Mouse (Mus musculus) lung, postnatal 0 days (tissue): ENCODE results near the gene Rnf149. TPM values are rescaled to one million over a fixed set of nuclear protein-coding genes. Genes with fewer than 3 reads are reported as not detected.
A peak's percentile ranks its signal among the peaks of the same experiment; 100 is the strongest.

Experiments used
- ATAC-seq: fragments of 200-750 bp; cut with Nextera tagmentation; 2 replicates; pipeline ENCODE4 v1.8.0; 2017; ENCODE audit warnings: moderate library complexity
- DNase-seq: peaks from one replicate; pipeline ENCODE4 v3.0.0-alpha.2; 2016; ENCODE audit warnings: low spot score
- H3K27ac ChIP-seq: fragments of 300-500 bp; sonication (generic); 2 replicates; pipeline ENCODE4 v1.5.1; 2014; ENCODE audit warnings: antibody characterized with exemption, mild to moderate bottlenecking, low read length, mixed read lengths
- H3K27me3 ChIP-seq: fragments of 300-500 bp; sonication (generic); replicated peaks from 2 replicates; pipeline ENCODE4 v1.6.1; 2014; ENCODE audit warnings: low read length, mixed read lengths; ENCODE audit not compliant: insufficient read depth
- H3K36me3 ChIP-seq: fragments of 300-500 bp; sonication (generic); 2 replicates; pipeline ENCODE4 v1.6.1; 2014; ENCODE audit warnings: low read length, mixed read lengths; ENCODE audit not compliant: insufficient read depth
- H3K4me1 ChIP-seq: fragments of 300-500 bp; sonication (generic); 2 replicates; pipeline ENCODE4 v1.6.1; 2014; ENCODE audit warnings: antibody characterized with exemption, low read depth, low read length, mixed read lengths; ENCODE audit not compliant: insufficient read depth
- H3K4me2 ChIP-seq: fragments of 300-500 bp; sonication (generic); replicated peaks from 2 replicates; pipeline ENCODE4 v1.6.1; 2014; ENCODE audit warnings: low read depth, mild to moderate bottlenecking, low read length, moderate library complexity, mixed read lengths
- H3K4me3 ChIP-seq: fragments of 300-500 bp; sonication (generic); 2 replicates; pipeline ENCODE4 v1.5.1; 2014; ENCODE audit warnings: low read depth, low read length
- H3K9ac ChIP-seq: fragments of 300-500 bp; sonication (generic); replicated peaks from 2 replicates; pipeline ENCODE4 v1.6.1; 2014; ENCODE audit warnings: low read depth, mild to moderate bottlenecking
- H3K9me3 ChIP-seq: fragments of 300-500 bp; sonication (generic); 2 replicates; pipeline ENCODE4 v1.6.1; 2016; ENCODE audit warnings: low read length, mixed read lengths
- CTCF ChIP-seq: IDR thresholded peaks from 2 replicates; pipeline ENCODE4 v1.5.1; 2016; ENCODE audit warnings: antibody characterized with exemption, mild to moderate bottlenecking
- EP300 ChIP-seq: IDR thresholded peaks from 2 replicates; pipeline ENCODE4 v1.6.1; 2016; ENCODE audit warnings: antibody characterized with exemption, mild to moderate bottlenecking, control low read depth
- WGBS: fragments of 180-500 bp; shearing (Covaris S2); extraction: QIAGEN DNeasy Blood & Tissue Kit; methylation state at CpG from one replicate; pipeline ENCODE4 v1.1.7; 2014; 5-methylcytosine and 5-hydroxymethylcytosine counted together
- polyA plus RNA-seq: library from polyadenylated mRNA; unstranded; fragments of >200 nt; fragmentation: Nextera tagmentation; extraction: Ambion mirVana; gene quantifications from 2 replicates; pipeline ENCODE4 v1.2.1, GENCODE M21; 2015

Gene Rnf149
- polyA plus RNA-seq, 1 experiment from 2014 or later = 25.1 TPM

GRCm38 (mm10) chr1:39549831-39550230 lies 27.4 kb downstream of the Rnf149 start:
- Histone ChIP-seq H3K9ac (no peak overlapping the region), H3K4me2 (no peak overlapping the region), H3K4me1 (no peaks in the 10 kb centered on the region), H3K36me3 (peaks cover 7% of the 10 kb centered on the region; the same call in 1 of the 2 replicates), H3K27ac (no peak overlapping the region), H3K27me3 (no peaks in the 10 kb centered on the region), H3K9me3 (no peaks in the 10 kb centered on the region), H3K4me3 (no peak overlapping the region)
- WGBS = 44% methylated on average over 2 of the region's 2 CpGs
- ATAC-seq = no peak
- no peak for DNase-seq
- TF ChIP-seq CTCF (no peak), EP300 (no peak)

GRCm38 (mm10) chr1:39547238-39547637 lies 30.0 kb downstream of the Rnf149 start:
- no peak overlapping the region for H3K27ac ChIP-seq
- H3K4me2 ChIP-seq = no peak overlapping the region
- ATAC-seq (no peak), DNase-seq (no peak)
- H3K36me3 ChIP-seq = peaks cover 7% of the 10 kb centered on the region; the same call in 1 of the 2 replicates
- no peak overlapping the region for H3K9ac ChIP-seq
- H3K9me3 ChIP-seq = no peaks in the 10 kb centered on the region
- H3K4me3 ChIP-seq = no peak overlapping the region
- 54% methylated on average over 2 of the region's 2 CpGs for WGBS
- no peaks in the 10 kb centered on the region for H3K4me1 ChIP-seq
- no peaks in the 10 kb centered on the region for H3K27me3 ChIP-seq
- TF ChIP-seq CTCF = peak; percentile 19; the same call in 1 of the 2 replicates
- TF ChIP-seq EP300 = no peak

- no peak for ATAC-seq
- peaks cover 7% of the 10 kb centered on the region; the same call in 1 of the 2 replicates for H3K36me3 ChIP-seq
These were observed 30.9 kb downstream of the Rnf149 start for GRCm38 (mm10) chr1:39546160-39546866.

GRCm38 (mm10) chr1:39545589-39545988 lies 31.6 kb downstream of the Rnf149 start:
- H3K27ac ChIP-seq = no peak overlapping the region
- no peak for ATAC-seq
- TF ChIP-seq EP300 (no peak), CTCF (no peak)
- no peak overlapping the region for H3K4me2 ChIP-seq
- H3K27me3 ChIP-seq = no peaks in the 10 kb centered on the region
- DNase-seq = no peak
- no peak overlapping the region for H3K4me3 ChIP-seq
- H3K4me1 ChIP-seq = no peaks in the 10 kb centered on the region
- no peak overlapping the region for H3K9ac ChIP-seq
- no peaks in the 10 kb centered on the region for H3K9me3 ChIP-seq
- WGBS = 66% methylated on average over 7 of the region's 7 CpGs
- peaks cover 10% of the 10 kb centered on the region; the same call in 1 of the 2 replicates for H3K36me3 ChIP-seq

More at GRCm38 (mm10) chr1:39546160-39546866, 30.9 kb downstream of the Rnf149 start:
- no peak overlapping the region for H3K27ac ChIP-seq
- H3K4me3 ChIP-seq = no peak overlapping the region
- no peak overlapping the region for H3K4me2 ChIP-seq
- no peak for DNase-seq
- 86% methylated on average over 6 of the region's 6 CpGs for WGBS
- no peaks in the 10 kb centered on the region for H3K9me3 ChIP-seq
- no peak overlapping the region for H3K9ac ChIP-seq
- no peaks in the 10 kb centered on the region for H3K27me3 ChIP-seq
- TF ChIP-seq EP300 (no peak), CTCF (no peak)
- H3K4me1 ChIP-seq = no peaks in the 10 kb centered on the region

- H3K4me1 ChIP-seq = peaks cover 5% of the 10 kb centered on the region; the same call in 1 of the 2 replicates
- TF ChIP-seq EP300 (no peak), CTCF (peak; percentile 28)
- H3K9ac ChIP-seq = no peak overlapping the region
- H3K4me3 ChIP-seq = no peak overlapping the region
- DNase-seq = no peak
- ATAC-seq = no peak
- H3K36me3 ChIP-seq = peaks cover 22% of the 10 kb centered on the region; the same call in 1 of the 2 replicates
- H3K4me2 ChIP-seq = no peak overlapping the region
- no peak overlapping the region for H3K27ac ChIP-seq
- no peaks in the 10 kb centered on the region for H3K27me3 ChIP-seq
- no peaks in the 10 kb centered on the region for H3K9me3 ChIP-seq
These were observed 36.6 kb downstream of the Rnf149 start for GRCm38 (mm10) chr1:39540592-39540991.

GRCm38 (mm10) chr1:39537631-39538380 lies 39.4 kb downstream of the Rnf149 start:
- ATAC-seq = no peak
- Histone ChIP-seq H3K27me3 (no peaks in the 10 kb centered on the region), H3K36me3 (peaks cover 22% of the 10 kb centered on the region; the same call in 1 of the 2 replicates)

More at GRCm38 (mm10) chr1:39537631-39538380, 39.4 kb downstream of the Rnf149 start:
- no peak overlapping the region for H3K4me3 ChIP-seq
- no peak overlapping the region for H3K4me2 ChIP-seq
- TF ChIP-seq EP300 (no peak), CTCF (no peak)
- H3K9me3 ChIP-seq = no peaks in the 10 kb centered on the region
- WGBS = 78% methylated on average over 10 of the region's 10 CpGs
- peaks cover 5% of the 10 kb centered on the region; the same call in 1 of the 2 replicates for H3K4me1 ChIP-seq
- no peak for DNase-seq
- no peak overlapping the region for H3K27ac ChIP-seq
- H3K9ac ChIP-seq = no peak overlapping the region
